Mouse (Mus musculus) G1E (cell line): ENCODE measurements around the gene Krt82. TPM values are rescaled to one million over a fixed set of nuclear protein-coding genes. Genes with fewer than 3 reads are reported as not detected.

Source experiments
- ATAC-seq: 2 replicates; pipeline ENCODE4 v1.8.0; 2016; ENCODE audit warnings: mild to moderate bottlenecking; ENCODE audit not compliant: insufficient number of reproducible peaks, poor library complexity, low FRiP score, severe bottlenecking; ENCODE audit errors: extremely low read depth
- DNase-seq: peaks from one replicate; pipeline ENCODE4 v3.0.0; 2012; ENCODE audit warnings: low spot score
- H3K27me3 ChIP-seq: 2 replicates; pipeline ENCODE4 v1.6.1; 2012; ENCODE audit warnings: mild to moderate bottlenecking, low read length, inconsistent platforms; ENCODE audit not compliant: insufficient read depth
- H3K36me3 ChIP-seq: replicated peaks from 2 replicates; pipeline ENCODE3; 2012; ENCODE audit warnings: mild to moderate bottlenecking, inconsistent platforms
- H3K4me1 ChIP-seq: 2 replicates; pipeline ENCODE4 v1.6.1; 2012; ENCODE audit warnings: low read depth, low read length, inconsistent platforms, mixed read lengths; ENCODE audit not compliant: insufficient read depth
- H3K4me3 ChIP-seq: 2 replicates; pipeline ENCODE4 v1.5.1; 2012; ENCODE audit warnings: low read depth, mild to moderate bottlenecking, inconsistent platforms, low read length, moderate library complexity, mixed read lengths
- H3K9me3 ChIP-seq: replicated peaks from 2 replicates; pipeline ENCODE4 v1.6.1; 2012; ENCODE audit warnings: inconsistent platforms
- CTCF ChIP-seq: IDR thresholded peaks from 2 replicates; pipeline ENCODE4 v1.5.1; 2012; ENCODE audit warnings: low read depth, low read length, inconsistent platforms, mixed read lengths
- GATA1 ChIP-seq: IDR thresholded peaks from 2 replicates; pipeline ENCODE4 v1.6.1; 2012; ENCODE audit warnings: borderline replicate concordance, low read length, inconsistent platforms, mixed read lengths
- GATA2 ChIP-seq: IDR thresholded peaks from 2 replicates; pipeline ENCODE4 v1.6.1; 2012; ENCODE audit warnings: low read depth, low read length, inconsistent platforms, borderline replicate concordance
- POLR2AphosphoS5 ChIP-seq: IDR thresholded peaks from 2 replicates; pipeline ENCODE4 v1.6.1; 2012; ENCODE audit warnings: low read depth, low read length, inconsistent platforms; ENCODE audit not compliant: insufficient replicate concordance
- TAL1 ChIP-seq: conservative IDR thresholded peaks from 2 replicates; pipeline ENCODE4 v1.6.1; 2012; ENCODE audit warnings: low read depth, low read length, inconsistent platforms, mixed read lengths
- polyA plus RNA-seq: library from polyadenylated mRNA; stranded (reverse); fragments of >175 nt; gene quantifications from 2 replicates; pipeline ENCODE4 v1.2.3, GENCODE M21; 2012
- total RNA-seq, 2 experiments: library from RNA; stranded (forward) in 1 of 2; stranded (reverse) in 1 of 2; fragments of 200-1000 nt in 1 of 2; fragments of >200 nt in 1 of 2; fragmentation: Nextera tagmentation in 1 of 2; gene quantifications; 2 replicates each; pipeline ENCODE4 v1.2.3; 2014 to 2017

The Krt82 gene
- total and polyA plus RNA-seq, 3 experiments: not detected

GRCm38 (mm10) chr15:101542543-101542942 is 7.9 kb downstream of the Krt82 start:
- H3K4me1 ChIP-seq: no peaks in the 10 kb centered on the region
- no peaks in the 10 kb centered on the region for H3K36me3 ChIP-seq
- ATAC-seq (no peak), DNase-seq (no peak)
- H3K27me3 ChIP-seq: no peaks in the 10 kb centered on the region
- peaks cover 52% of the 10 kb centered on the region for H3K9me3 ChIP-seq
- TF ChIP-seq CTCF (no peak), GATA2 (no peak), TAL1 (no peak), GATA1 (no peak), POLR2AphosphoS5 (no peak)
- H3K4me3 ChIP-seq: no peak overlapping the region

GRCm38 (mm10) chr15:101538580-101538900 is 11.9 kb downstream of the Krt82 start:
- no peaks in the 10 kb centered on the region for H3K36me3 ChIP-seq
- TF ChIP-seq POLR2AphosphoS5: no peak
- no peak for TF ChIP-seq TAL1
- no peak for TF ChIP-seq GATA1
- TF ChIP-seq GATA2: no peak
- TF ChIP-seq CTCF: no peak
- peaks cover 52% of the 10 kb centered on the region for H3K9me3 ChIP-seq
- H3K4me3 ChIP-seq: no peak overlapping the region
- DNase-seq (no peak), ATAC-seq (no peak)
- no peaks in the 10 kb centered on the region for H3K27me3 ChIP-seq
- H3K4me1 ChIP-seq: no peaks in the 10 kb centered on the region

GRCm38 (mm10) chr15:101537864-101538579 is 12.4 kb downstream of the Krt82 start:
- H3K4me3 ChIP-seq: no peak overlapping the region
- DNase-seq (no peak), ATAC-seq (no peak)
- no peaks in the 10 kb centered on the region for H3K27me3 ChIP-seq
- peaks cover 47% of the 10 kb centered on the region for H3K9me3 ChIP-seq
- no peaks in the 10 kb centered on the region for H3K36me3 ChIP-seq
- TF ChIP-seq GATA1 (no peak), TAL1 (no peak), CTCF (no peak), GATA2 (no peak), POLR2AphosphoS5 (no peak)
- no peaks in the 10 kb centered on the region for H3K4me1 ChIP-seq

- Histone ChIP-seq H3K36me3 (no peaks in the 10 kb centered on the region), H3K9me3 (peaks cover 43% of the 10 kb centered on the region), H3K4me1 (no peaks in the 10 kb centered on the region), H3K4me3 (no peak overlapping the region), H3K27me3 (no peaks in the 10 kb centered on the region)
- no peak for TF ChIP-seq CTCF
- ATAC-seq (no peak), DNase-seq (no peak)
Measured at GRCm38 (mm10) chr15:101536054-101536850, 14.2 kb downstream of the Krt82 start.

- no peaks in the 10 kb centered on the region for H3K36me3 ChIP-seq
- no peak within 1 kb of the TSS for H3K4me3 ChIP-seq
- DNase-seq: no peak
- no peaks in the 10 kb centered on the region for H3K4me1 ChIP-seq
- ATAC-seq: no peak
- peaks cover 48% of the 10 kb centered on the region for H3K9me3 ChIP-seq
- TF ChIP-seq GATA2 (no peak), TAL1 (no peak), POLR2AphosphoS5 (no peak), GATA1 (no peak), CTCF (no peak)
- no peaks in the 10 kb centered on the region; the same call in 1 of the 2 replicates for H3K27me3 ChIP-seq
Measured at GRCm38 (mm10) chr15:101532720-101533119, 17.7 kb downstream of the Krt82 start, which contains the start of gene Krt84. Gene Krt84 (minus strand): TSS chr15:101532820.

- DNase-seq (no peak), ATAC-seq (no peak)
- Histone ChIP-seq H3K4me1 (no peaks in the 10 kb centered on the region), H3K36me3 (no peaks in the 10 kb centered on the region), H3K9me3 (peaks cover 21% of the 10 kb centered on the region), H3K4me3 (no peak overlapping the region), H3K27me3 (no peaks in the 10 kb centered on the region; the same call in 1 of the 2 replicates)
- no peak for TF ChIP-seq GATA2
- TF ChIP-seq GATA1: no peak
- TF ChIP-seq TAL1: no peak
- TF ChIP-seq CTCF: no peak
- TF ChIP-seq POLR2AphosphoS5: no peak
Measured at GRCm38 (mm10) chr15:101522556-101523232, 27.8 kb downstream of the Krt82 start.
